Mouse (Mus musculus) myocyte (in vitro differentiated cells): ENCODE data around the gene Gfra1.

Experiments used
- MAX ChIP-seq: IDR thresholded peaks from one replicate; pipeline ENCODE4 v1.6.1; 2011; ENCODE audit warnings: low read depth, mild to moderate bottlenecking, control low read depth
- POLR2A ChIP-seq: IDR thresholded peaks from one replicate; pipeline ENCODE4 v1.6.1; 2011; ENCODE audit warnings: low read depth, mild to moderate bottlenecking, control low read depth, moderate library complexity; ENCODE audit not compliant: insufficient read length

GRCm38 (mm10) chr19:58395785-58396603 is 59.7 kb downstream of the Gfra1 start:
- TF ChIP-seq POLR2A (no peak), MAX (no peak)
